Mouse (Mus musculus): ENCODE measurements around the gene Gm17542. TPM values are rescaled to one million over a fixed set of nuclear protein-coding genes. Genes with fewer than 3 reads are reported as not detected.
"Not testable (repeated sequence)": the region's sequence is repeated elsewhere in the genome, so short reads cannot be mapped to it uniquely, and the experiment has no call there.

Gm17542 gene
- total RNA-seq (2014; fragmentation: Nextera tagmentation): not detected in 2 replicates
- not detected in 2 replicates for total RNA-seq (2017)

DNA sequence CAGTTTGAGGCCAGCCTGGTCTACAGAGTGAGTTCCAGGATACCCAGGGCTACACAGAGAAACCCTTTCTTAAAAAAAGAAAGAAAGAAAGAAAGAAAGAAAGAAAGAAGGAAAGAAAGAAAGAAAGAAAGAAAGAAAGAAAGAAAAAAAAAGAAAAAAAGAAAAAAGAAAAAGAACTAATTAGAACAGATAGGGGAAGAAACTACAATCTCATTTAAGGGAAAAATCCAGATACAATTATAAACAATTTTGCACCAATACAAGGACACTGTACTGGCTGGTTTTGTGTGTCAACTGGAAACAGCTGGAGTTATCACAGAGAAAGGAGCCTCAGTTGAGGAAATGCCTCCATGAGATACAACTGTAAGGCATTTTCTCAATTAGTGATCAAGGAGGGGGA is at the start of gene Gm17542:
Gm17542 (minus strand) TSS at position 101 of the 400 bp plus-strand sequence.
- not testable (repeated sequence) for ATAC-seq (replicated peaks; ENCODE audit: low FRiP score, low TSS enrichment, poor library complexity, severe bottlenecking)

- ATAC-seq (replicated peaks; ENCODE audit: low FRiP score, low TSS enrichment, poor library complexity, severe bottlenecking): no peak
Measured at GRCm38 (mm10) chr10:58739779-58740178, 21.8 kb upstream of the Gm17542 start.

GRCm38 (mm10) chr10:58738152-58738551 is 20.1 kb upstream of the Gm17542 start:
- ATAC-seq (replicated peaks; ENCODE audit: low FRiP score, low TSS enrichment, poor library complexity, severe bottlenecking): no peak

GRCm38 (mm10) chr10:58714789-58715148 is 3.2 kb downstream of the Gm17542 start:
- ATAC-seq (replicated peaks; ENCODE audit: low FRiP score, low TSS enrichment, poor library complexity, severe bottlenecking): no peak

DNA sequence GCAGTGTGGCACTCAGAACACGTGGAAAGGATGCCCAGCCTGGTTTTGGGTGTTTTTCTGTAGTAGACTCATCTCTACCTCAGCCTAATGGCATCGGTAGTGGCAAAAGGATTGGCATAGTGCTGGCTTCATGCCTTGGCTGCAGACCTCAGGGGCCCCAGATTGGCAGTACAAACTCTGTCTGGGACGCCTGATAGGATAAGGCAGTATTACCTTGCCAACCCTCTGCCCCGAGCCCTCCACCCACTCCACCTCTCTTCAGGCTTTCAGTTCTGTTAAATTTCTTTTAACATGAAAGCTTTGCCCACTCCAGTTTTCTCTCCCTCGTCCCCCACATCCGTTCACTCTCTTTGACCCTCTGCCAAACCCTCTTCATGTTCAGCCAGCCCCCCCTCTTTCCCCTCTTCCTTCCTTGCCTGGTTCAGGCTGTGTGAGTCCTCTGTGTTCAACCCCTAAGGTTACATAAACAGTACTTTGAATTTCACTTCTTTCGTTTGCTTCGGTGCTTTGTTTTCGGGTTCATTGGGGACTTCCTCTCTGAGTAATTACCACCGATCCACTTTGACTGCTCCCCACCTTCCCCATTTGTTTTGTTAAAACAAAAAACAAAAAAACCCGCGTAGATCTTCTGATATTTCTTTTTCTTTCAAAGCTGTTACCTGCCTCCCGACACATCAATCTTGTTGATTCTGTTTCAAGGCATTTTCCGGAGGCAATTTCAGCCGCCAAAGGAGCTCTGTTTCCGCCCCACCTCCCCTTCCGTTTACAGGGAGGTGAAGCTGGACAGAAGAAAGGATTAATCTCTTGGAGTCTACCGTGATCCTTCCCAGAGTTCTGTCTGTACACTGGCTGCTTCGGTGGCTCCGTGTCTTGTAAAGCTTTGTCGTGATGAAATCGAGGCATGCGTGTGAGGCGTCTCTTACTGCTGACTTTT is 3.9 kb downstream of the Gm17542 start:
- ATAC-seq (replicated peaks; ENCODE audit: low FRiP score, low TSS enrichment, poor library complexity, severe bottlenecking): peak; percentile 57

- no peak for ATAC-seq (replicated peaks; ENCODE audit: low FRiP score, low TSS enrichment, poor library complexity, severe bottlenecking)
Measured at GRCm38 (mm10) chr10:58713225-58713624, 4.8 kb downstream of the Gm17542 start.

DNA sequence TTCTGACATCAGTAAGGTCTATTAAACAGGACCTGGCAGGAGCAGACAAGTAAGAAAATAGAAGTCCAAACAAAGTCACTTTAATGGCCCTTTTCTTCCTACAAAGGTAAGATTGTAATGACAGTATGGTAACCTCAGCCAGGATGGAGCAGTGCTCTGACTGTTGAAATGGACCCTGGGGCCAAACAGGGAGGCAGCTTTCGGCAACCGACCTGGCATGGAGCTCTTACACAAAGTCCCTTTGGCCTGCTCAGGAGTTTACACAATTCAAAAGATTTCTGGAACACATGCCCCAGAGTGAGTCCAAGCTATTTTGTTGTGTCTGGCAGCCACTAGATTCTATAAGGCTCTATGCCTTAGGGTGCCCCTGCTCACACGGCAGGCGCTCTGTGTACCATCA is 9.0 kb downstream of the Gm17542 start:
- ATAC-seq (replicated peaks; ENCODE audit: low FRiP score, low TSS enrichment, poor library complexity, severe bottlenecking): no peak

DNA sequence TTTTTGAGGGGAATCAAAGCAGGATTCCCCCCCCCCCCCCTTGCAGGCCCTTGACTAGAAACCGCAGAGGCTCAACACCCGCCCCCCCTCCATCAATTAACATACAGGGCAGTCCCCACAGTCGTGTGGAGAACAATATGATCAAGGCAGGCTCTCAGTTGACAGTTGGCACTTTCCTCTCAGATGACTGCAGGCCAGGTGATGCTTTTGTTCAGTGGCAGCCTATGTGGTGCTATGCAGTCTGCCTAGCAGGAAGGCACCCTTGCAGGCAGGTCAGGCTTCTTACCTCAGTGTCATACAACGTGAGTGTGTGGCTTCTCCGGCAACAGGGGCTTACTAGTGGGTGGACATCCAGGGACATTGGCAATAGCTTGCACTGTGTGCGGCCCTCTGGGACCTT is 17.4 kb downstream of the Gm17542 start:
- ATAC-seq (replicated peaks; ENCODE audit: low FRiP score, low TSS enrichment, poor library complexity, severe bottlenecking): no peak

- no peak for ATAC-seq (replicated peaks; ENCODE audit: low FRiP score, low TSS enrichment, poor library complexity, severe bottlenecking)
Measured at GRCm38 (mm10) chr10:58700160-58700559, 17.9 kb downstream of the Gm17542 start.

GRCm38 (mm10) chr10:58698955-58699354 is 19.1 kb downstream of the Gm17542 start:
- ATAC-seq (replicated peaks; ENCODE audit: low FRiP score, low TSS enrichment, poor library complexity, severe bottlenecking): no peak

DNA sequence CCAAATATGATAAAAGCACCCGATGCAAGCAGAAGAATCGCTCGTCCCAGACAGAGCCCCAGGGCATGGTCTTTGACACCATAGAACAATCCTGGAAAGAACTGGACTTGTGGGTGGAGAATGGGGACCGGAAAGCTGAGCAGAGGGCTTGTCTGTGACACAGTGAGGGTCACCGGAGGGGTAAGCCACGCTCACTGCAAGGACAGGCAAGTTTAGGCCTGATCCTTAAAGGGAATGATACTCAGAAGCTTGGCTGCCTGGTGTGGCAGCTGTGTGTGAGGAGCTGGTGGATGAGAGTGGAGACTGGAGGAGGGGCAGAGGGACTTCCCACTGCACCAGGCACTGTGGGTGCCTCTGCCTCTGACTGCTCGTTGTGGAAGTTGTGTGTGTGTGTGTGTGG is 27.0 kb downstream of the Gm17542 start:
- no peak for ATAC-seq (replicated peaks; ENCODE audit: low FRiP score, low TSS enrichment, poor library complexity, severe bottlenecking)

DNA sequence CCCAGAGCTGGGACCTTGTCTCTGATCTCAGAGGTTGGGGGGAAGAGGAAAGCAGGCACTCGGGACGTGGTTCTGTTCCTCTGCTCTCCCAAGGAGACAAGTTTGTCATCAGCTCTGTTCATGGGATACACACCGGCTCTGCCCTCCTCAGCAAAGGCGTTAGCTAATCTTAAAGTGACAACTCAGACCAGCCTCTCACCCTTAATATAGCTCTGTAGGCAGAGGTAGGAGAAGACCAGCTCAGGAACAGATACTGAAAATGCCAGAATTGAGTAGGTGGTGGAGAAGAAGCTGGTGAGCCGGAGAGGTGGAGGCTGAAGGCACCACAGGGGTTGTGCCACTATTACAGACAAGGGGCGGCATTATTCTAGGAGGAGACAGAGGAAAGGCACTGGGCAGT is 38.7 kb downstream of the Gm17542 start:
- ATAC-seq (replicated peaks; ENCODE audit: low FRiP score, low TSS enrichment, poor library complexity, severe bottlenecking): no peak

DNA sequence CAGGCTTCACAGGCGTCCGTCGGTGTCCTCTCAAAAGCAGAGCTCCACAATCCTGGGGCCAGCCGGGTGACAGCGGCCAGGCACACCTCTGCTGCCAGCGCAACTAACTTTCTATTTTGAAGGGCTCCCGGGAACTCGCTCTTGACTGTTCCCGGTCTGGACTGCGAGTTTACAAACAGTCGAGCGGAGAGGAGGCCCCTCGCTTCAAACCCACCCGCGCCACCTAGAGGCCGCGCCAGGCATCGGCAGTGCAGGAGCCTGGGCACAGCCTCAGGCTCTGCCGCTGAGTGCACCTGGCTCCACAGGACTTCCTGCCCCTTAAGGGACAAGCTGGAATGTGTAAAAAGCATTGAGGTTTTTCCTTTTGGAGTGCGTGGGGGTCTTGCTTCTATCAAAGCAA is 42.5 kb downstream of the Gm17542 start, which contains the start of gene Edar:
Edar (minus strand) TSS at position 122 of the 400 bp plus-strand sequence.
- ATAC-seq (replicated peaks; ENCODE audit: low FRiP score, low TSS enrichment, poor library complexity, severe bottlenecking): peak; percentile 92

DNA sequence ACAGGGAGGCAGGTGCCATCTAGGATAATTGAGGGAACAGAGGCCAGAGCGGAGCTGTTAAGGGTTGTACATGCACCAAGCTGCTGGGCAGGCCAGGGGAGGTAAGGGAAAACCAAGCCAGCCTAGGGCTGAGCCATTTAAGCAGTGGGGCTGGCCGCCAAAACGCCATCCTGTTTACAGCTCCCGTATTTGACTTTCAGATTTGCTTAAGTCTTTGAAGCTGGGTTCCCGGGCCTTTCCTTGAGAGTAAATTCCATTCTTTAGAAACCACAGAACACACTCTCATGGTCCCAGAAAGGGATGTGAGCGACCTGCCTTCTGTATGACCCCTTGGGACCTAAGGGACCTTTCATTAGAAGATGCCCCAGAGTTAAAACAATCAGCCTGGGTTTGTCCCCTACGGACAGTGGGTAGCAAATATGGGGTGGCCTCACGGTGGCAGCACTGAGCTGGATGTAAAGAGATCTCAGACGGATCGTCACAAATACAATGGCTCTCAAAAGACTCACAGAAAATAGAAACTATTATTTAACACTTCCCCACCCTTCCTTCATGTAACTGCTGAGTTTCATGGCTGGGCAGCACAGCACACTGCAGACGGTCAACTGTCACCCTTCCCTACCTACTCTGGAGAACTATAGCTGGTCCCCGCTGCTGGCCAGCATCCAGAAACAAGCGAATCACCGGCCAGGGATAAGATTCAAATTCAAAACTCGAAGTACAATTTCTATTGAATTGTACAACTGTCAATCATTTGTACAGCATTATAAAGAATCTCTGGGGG is 44.5 kb downstream of the Gm17542 start:
- ATAC-seq (replicated peaks; ENCODE audit: low FRiP score, low TSS enrichment, poor library complexity, severe bottlenecking): peak; percentile 82

DNA sequence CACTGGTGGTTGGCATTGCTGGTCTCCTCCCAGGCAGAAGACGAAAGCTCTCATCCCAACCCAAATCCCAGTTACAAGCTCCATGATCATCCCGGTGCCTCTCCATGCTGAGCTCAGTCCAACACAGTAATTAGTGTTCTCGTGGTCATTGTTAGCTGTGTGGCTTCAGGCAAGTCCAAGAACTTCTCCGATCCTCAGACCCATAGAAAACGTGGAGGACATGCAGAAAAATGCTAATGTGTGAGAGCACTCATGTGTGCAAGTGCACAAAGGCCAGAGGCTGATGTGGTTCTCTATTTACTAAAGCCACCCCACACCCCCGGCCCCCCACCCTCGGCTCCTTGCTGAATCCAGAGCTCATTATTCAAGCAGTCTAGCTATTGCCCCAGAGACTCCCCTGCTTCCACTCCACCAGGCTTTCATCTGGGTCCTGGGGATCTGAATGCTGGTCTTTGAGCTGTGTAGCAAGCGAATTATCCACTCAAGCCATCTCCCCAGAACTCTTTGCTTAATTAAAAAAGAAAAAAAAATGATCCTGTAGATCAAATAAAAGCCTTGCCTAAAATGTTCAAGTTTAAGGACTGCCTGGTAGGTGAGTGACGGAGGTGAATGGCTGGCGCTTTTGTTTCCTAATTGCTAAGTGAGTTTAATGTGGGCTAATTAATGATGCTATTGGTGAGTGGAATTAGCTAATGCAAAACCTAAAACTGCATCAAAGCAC is 45.3 kb downstream of the Gm17542 start:
- no peak for ATAC-seq (replicated peaks; ENCODE audit: low FRiP score, low TSS enrichment, poor library complexity, severe bottlenecking)

DNA sequence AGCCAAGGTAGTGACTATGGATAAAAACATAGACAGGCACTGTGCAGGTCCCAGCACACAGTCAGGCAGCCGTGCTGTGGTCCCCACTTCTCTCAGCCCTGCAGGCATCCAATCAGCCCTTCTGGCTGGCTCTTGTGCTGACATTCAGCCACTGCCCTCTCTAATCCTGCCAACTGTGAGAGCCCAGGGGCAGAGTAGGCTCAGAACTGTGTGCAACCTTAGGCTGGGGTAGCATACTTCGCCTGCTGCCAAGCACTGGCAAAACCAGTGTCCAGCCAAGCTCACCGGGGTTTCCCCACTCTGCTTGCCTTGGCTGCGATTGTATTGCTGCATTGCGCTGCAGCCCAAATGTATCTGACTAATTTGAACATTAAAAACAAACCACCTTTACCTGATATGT is 54.1 kb downstream of the Gm17542 start:
- no peak for ATAC-seq (replicated peaks; ENCODE audit: low FRiP score, low TSS enrichment, poor library complexity, severe bottlenecking)
